ENCODE assay signal across 8 mouse cellular contexts in the genomic region with DNA sequence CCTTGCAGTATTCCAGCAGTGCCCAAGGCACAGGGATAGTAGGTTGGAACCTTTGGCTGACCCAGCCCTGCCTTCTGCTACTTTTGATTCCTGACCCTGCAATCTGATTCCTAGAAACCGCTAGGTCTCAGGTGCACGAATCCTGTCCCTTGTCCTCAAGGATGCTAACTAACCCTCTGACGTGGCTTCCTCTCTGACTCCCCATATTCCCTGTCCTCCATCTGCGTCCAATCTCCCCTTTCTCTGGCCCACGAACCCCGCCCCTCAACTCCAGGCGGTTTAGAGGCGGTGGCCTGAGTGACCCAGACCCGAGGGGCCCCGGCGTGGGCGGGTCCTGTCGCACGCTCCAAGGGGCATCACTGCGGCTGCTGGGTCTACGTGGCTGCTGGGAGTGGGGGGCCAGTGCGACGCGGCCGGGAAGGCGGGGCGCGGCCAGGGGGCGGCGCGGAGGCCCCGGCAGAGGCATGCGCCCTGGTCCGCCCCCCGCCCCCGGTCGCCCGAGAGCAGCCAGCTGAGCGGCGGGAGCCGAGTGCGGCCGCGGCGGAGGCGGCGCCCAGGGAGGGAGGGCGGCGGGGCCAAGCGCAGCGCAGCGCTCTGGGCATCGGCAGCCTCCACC. TPM values are rescaled to one million over a fixed set of nuclear protein-coding genes. Genes with fewer than 3 reads are reported as not detected.
A peak's percentile ranks its signal among the peaks of the same experiment; 100 is the strongest.
DNase-seq lines count a peak whose midpoint lies in the region; ATAC-seq and TF ChIP-seq lines count a peak whose summit lies in the region.

Gene Gpr153, plus strand, starts transcription at position 612 of the 616 bp plus-strand sequence.

- H3K4me1 ChIP-seq in forebrain, embryonic 14.5 days (ENCODE audit: control insufficient read depth, insufficient read depth, low read length), result peaks cover 7% of the 10 kb centered on the region; the same call in 1 of the 2 replicates
- H3K4me1 ChIP-seq in hindbrain, embryonic 10.5 days (replicated peaks), result peaks cover 78% of the 10 kb centered on the region
- H3K4me1 ChIP-seq in limb, embryonic 12.5 days (replicated peaks), result peaks cover 41% of the 10 kb centered on the region
- peaks cover 10% of the 10 kb centered on the region; the same call in 1 of the 2 replicates for H3K4me1 ChIP-seq in midbrain, postnatal 0 days (ENCODE audit: insufficient read depth, low read length)

- H3K36me3 ChIP-seq in forebrain, embryonic 14.5 days (ENCODE audit: control insufficient read depth, insufficient read depth, low read length), result no peaks in the 10 kb centered on the region
- 0 out of 2 replicates have a peak, but pooled peaks cover 8% of the 10 kb centered on the region for H3K36me3 ChIP-seq in hindbrain, embryonic 10.5 days
- no peaks in the 10 kb centered on the region for H3K36me3 ChIP-seq in limb, embryonic 12.5 days
- H3K36me3 ChIP-seq in midbrain, postnatal 0 days (ENCODE audit: insufficient read depth, low read length), result peaks cover 19% of the 10 kb centered on the region

- H3K27me3 ChIP-seq in forebrain, embryonic 14.5 days (replicated peaks; ENCODE audit: control insufficient read depth, insufficient read depth, low read length), result peaks cover 25% of the 10 kb centered on the region
- H3K27me3 ChIP-seq in hindbrain, embryonic 10.5 days (ENCODE audit: insufficient read depth, poor library complexity, severe bottlenecking), result peaks cover 81% of the 10 kb centered on the region
- peaks cover 40% of the 10 kb centered on the region for H3K27me3 ChIP-seq in limb, embryonic 12.5 days
- no peaks in the 10 kb centered on the region; the same call in 1 of the 2 replicates for H3K27me3 ChIP-seq in midbrain, postnatal 0 days (ENCODE audit: insufficient read depth, low read length)

- peak within 1 kb of the TSS; percentile 55 for H3K27ac ChIP-seq in forebrain, embryonic 14.5 days (ENCODE audit: low read depth, low read length)
- H3K27ac ChIP-seq in hindbrain, embryonic 10.5 days, result peak within 1 kb of the TSS; percentile 89
- peak within 1 kb of the TSS; percentile 72 for H3K27ac ChIP-seq in limb, embryonic 12.5 days
- peak within 1 kb of the TSS; percentile 71 for H3K27ac ChIP-seq in midbrain, postnatal 0 days (ENCODE audit: low read depth, low read length)

- peak in 1 of 2 experiments; percentile 62 for DNase-seq in frontal cortex, adult 2 months (ENCODE audit: extremely low spot score in 1 of 2, low spot score in 1 of 2)
- no peak for DNase-seq in frontal cortex, postnatal 36 days (ENCODE audit: low spot score in 2 of 2)
- peak; percentile 60 for DNase-seq in adrenal gland, postnatal 25 days
- DNase-seq in forebrain, embryonic 14.5 days (ENCODE audit: low spot score), result no peak
- DNase-seq in hindbrain, embryonic 10.5 days (ENCODE audit: low spot score), result peak; percentile 73
- peak; percentile 54 for DNase-seq in midbrain, postnatal 0 days (ENCODE audit: low spot score)
- no peak for DNase-seq in B cell, adult 2 months

- H3K4me2 ChIP-seq in forebrain, embryonic 14.5 days (ENCODE audit: low read length), result peak within 1 kb of the TSS; percentile 93
- peak within 1 kb of the TSS; percentile 97 for H3K4me2 ChIP-seq in limb, embryonic 12.5 days
- H3K4me2 ChIP-seq in midbrain, postnatal 0 days (ENCODE audit: low read depth, low read length, poor library complexity, severe bottlenecking), result peak within 1 kb of the TSS; percentile 86

- peak within 1 kb of the TSS; percentile 71 for H3K9ac ChIP-seq in forebrain, embryonic 14.5 days (ENCODE audit: low read length)
- H3K9ac ChIP-seq in limb, embryonic 12.5 days (replicated peaks), result peak within 1 kb of the TSS; percentile 83
- H3K9ac ChIP-seq in midbrain, postnatal 0 days (replicated peaks; ENCODE audit: low read length, poor library complexity, severe bottlenecking), result peak within 1 kb of the TSS; percentile 79

- ATAC-seq in forebrain, embryonic 14.5 days, result peak; percentile 63
- ATAC-seq in limb, embryonic 12.5 days (ENCODE audit: insufficient number of reproducible peaks, insufficient read depth, low FRiP score, low TSS enrichment, low read depth), result peak; percentile 50
- peak; percentile 64 for ATAC-seq in midbrain, postnatal 0 days (ENCODE audit: low FRiP score)

- peak within 1 kb of the TSS; percentile 51 for H3K4me3 ChIP-seq in forebrain, embryonic 14.5 days (ENCODE audit: low read depth, low read length)
- H3K4me3 ChIP-seq in hindbrain, embryonic 10.5 days, result peak within 1 kb of the TSS; percentile 71
- peak within 1 kb of the TSS; percentile 74 for H3K4me3 ChIP-seq in limb, embryonic 12.5 days (replicated peaks)
- peak within 1 kb of the TSS; percentile 75 for H3K4me3 ChIP-seq in midbrain, postnatal 0 days (ENCODE audit: low read depth, low read length)

- 0 out of 2 replicates have a peak, but pooled peaks have one; percentile 13 for TF ChIP-seq CTCF in midbrain, postnatal 0 days (IDR thresholded peaks at IDR 0.05)

- WGBS in forebrain, embryonic 14.5 days, result under 1% methylated on average over 38 of the region's 48 CpGs
- under 1% methylated on average over 48 of the region's 48 CpGs for WGBS in hindbrain, embryonic 10.5 days
- 1% methylated on average over 44 of the region's 48 CpGs for WGBS in limb, embryonic 12.5 days
- under 1% methylated on average over 39 of the region's 48 CpGs for WGBS in midbrain, postnatal 0 days

- no peaks in the 10 kb centered on the region for H3K9me3 ChIP-seq in forebrain, embryonic 14.5 days (replicated peaks; ENCODE audit: control insufficient read depth, low read length)
- peaks cover 3% of the 10 kb centered on the region; the same call in 1 of the 2 replicates for H3K9me3 ChIP-seq in hindbrain, embryonic 10.5 days
- no peaks in the 10 kb centered on the region for H3K9me3 ChIP-seq in limb, embryonic 12.5 days
- H3K9me3 ChIP-seq in midbrain, postnatal 0 days (ENCODE audit: low read length), result no peaks in the 10 kb centered on the region

RNA-seq across cellular contexts. Expression of gene Gpr153, which starts in this region (rescaled TPM):
- polyA plus RNA-seq in frontal cortex, adult 2 months (2012; rRNA removed), result 35.4 and 43.3 TPM in 2 replicates
- 3.1 and 3.6 TPM in 2 replicates for total RNA-seq in adrenal gland, postnatal 25 days (2021)
- 6.7 and 8.4 TPM in 2 replicates for polyA plus RNA-seq in forebrain, embryonic 14.5 days (2014; fragmentation: Nextera tagmentation; extraction: Ambion mirVana)
- polyA plus RNA-seq in hindbrain, embryonic 10.5 days (2016; fragmentation: Nextera tagmentation; extraction: Ambion mirVana), result 7.0 and 7.9 TPM in 2 replicates
- polyA plus RNA-seq in limb, embryonic 12.5 days (2016; fragmentation: Nextera tagmentation; extraction: Ambion mirVana), result 6.4 and 7.2 TPM in 2 replicates
- 138 and 149 TPM in 2 replicates for total RNA-seq in midbrain, postnatal 0 days (2014; rRNA removed)
- polyA plus RNA-seq in midbrain, postnatal 0 days (2015; fragmentation: Nextera tagmentation; extraction: Ambion mirVana), result 20.1 and 21.2 TPM in 2 replicates

Comparison
In these comparisons a context has a peak if more than half of its experiments do, and no peak if none do; other contexts are left out.
1. RNA of gene Gpr153 (total RNA-seq): 138 to 149 TPM in midbrain, postnatal 0 days; 3.1 to 3.6 TPM in adrenal gland, postnatal 25 days; every median in the first group is over 10 times any median in the second.
2. DNase-seq: peak in adrenal gland, postnatal 25 days (single experiment), hindbrain, embryonic 10.5 days (single experiment) and midbrain, postnatal 0 days (single experiment); none in frontal cortex, postnatal 36 days (0 of 2), forebrain, embryonic 14.5 days (single experiment) and B cell, adult 2 months (0 of 2).
3. Peak in every context shown above with its lines, with median percentiles within 50 percentile points of each other: ATAC-seq, H3K27ac ChIP-seq, H3K4me2 ChIP-seq, H3K4me3 ChIP-seq and H3K9ac ChIP-seq.